Mouse (Mus musculus): ENCODE results near the gene Palm.

Palm gene

GRCm38 (mm10) chr10:79773208-79773607 lies 20.2 kb upstream of the Palm start:
- no peak for DNase-seq

GRCm38 (mm10) chr10:79774486-79775279 lies 18.7 kb upstream of the Palm start:
- DNase-seq, result no peak

GRCm38 (mm10) chr10:79777103-79777531 lies 16.3 kb upstream of the Palm start, which contains the start of gene Fstl3:
Gene Fstl3 (plus strand): TSS chr10:79777272.
- DNase-seq, result no peak

- no peak for DNase-seq
Observed at GRCm38 (mm10) chr10:79778006-79778405, 15.4 kb upstream of the Palm start.

GRCm38 (mm10) chr10:79779193-79779592 lies 14.2 kb upstream of the Palm start:
- peak in 1 of 2 experiments; percentile 33 for DNase-seq

- peak; percentile 99 to 100 for DNase-seq
Observed at GRCm38 (mm10) chr10:79779784-79780663, 13.3 kb upstream of the Palm start.

GRCm38 (mm10) chr10:79780664-79781015 lies 12.7 kb upstream of the Palm start:
- DNase-seq, result no peak

- no peak for DNase-seq
Observed at GRCm38 (mm10) chr10:79781139-79781538, 12.2 kb upstream of the Palm start.

- DNase-seq, result no peak
Observed at GRCm38 (mm10) chr10:79781956-79782355, 11.4 kb upstream of the Palm start.

GRCm38 (mm10) chr10:79783050-79783449 lies 10.3 kb upstream of the Palm start:
- no peak for DNase-seq

- no peak for DNase-seq
Observed at GRCm38 (mm10) chr10:79783920-79784800, 9.2 kb upstream of the Palm start.

GRCm38 (mm10) chr10:79788386-79789158 lies 4.8 kb upstream of the Palm start:
- peak; percentile 63 to 90 for DNase-seq

GRCm38 (mm10) chr10:79789581-79789980 lies 3.8 kb upstream of the Palm start:
- no peak for DNase-seq

GRCm38 (mm10) chr10:79790861-79791260 lies 2.5 kb upstream of the Palm start, which contains the start of gene Prss57:
Gene Prss57 (minus strand): TSS chr10:79790961.
- DNase-seq, result no peak

GRCm38 (mm10) chr10:79792339-79793040 lies 882 bp upstream of the Palm start:
- no peak for DNase-seq

GRCm38 (mm10) chr10:79793738-79794490 lies 542 bp downstream of the Palm start:
- DNase-seq, result no peak

- peak; percentile 89 to 90 for DNase-seq
Observed at GRCm38 (mm10) chr10:79794491-79794931, 1.1 kb downstream of the Palm start.

GRCm38 (mm10) chr10:79795905-79796304 lies 2.5 kb downstream of the Palm start:
- no peak for DNase-seq

GRCm38 (mm10) chr10:79797326-79797725 lies 4.0 kb downstream of the Palm start:
- DNase-seq, result no peak

- peak; percentile 75 to 85 for DNase-seq
Observed at GRCm38 (mm10) chr10:79798289-79798928, 5.0 kb downstream of the Palm start.

Measured in kidney, adult 8-10 months (tissue).